Mouse (Mus musculus) adrenal gland, postnatal 36 days (tissue): Measurements from ENCODE around the gene Gm14443. TPM values are rescaled to one million over a fixed set of nuclear protein-coding genes. Genes with fewer than 3 reads are reported as not detected.
"Not testable (repeated sequence)": the region's sequence is repeated elsewhere in the genome, so short reads cannot be mapped to it uniquely, and the experiment has no call there.

ENCODE experiments used
- DNase-seq, 2 experiments: peaks; one replicate each; pipeline ENCODE4 v3.0.0; 2021; ENCODE audit warnings: mixed read lengths in 1 of 2
- long read RNA-seq, 2 experiments: library from polyadenylated mRNA; stranded (forward); transcript quantifications; one replicate each; pipeline ENCODE4 v2.0.0; 2021; ENCODE audit warnings: borderline sequencing depth in 2 of 2
- total RNA-seq, 2 experiments: library from RNA; stranded (reverse); gene quantifications; 2 replicates each; pipeline ENCODE4 v1.2.3; 2021

Gm14443 gene
- total RNA-seq: 1 to 10 TPM; 1.7 to 2.3 TPM
- long read RNA-seq, experiment 1: 0 reads
- long read RNA-seq, experiment 2: 0 reads

- DNase-seq: peak in 1 of 2 experiments; percentile 5
These were observed at the start of gene Gm14443 for GRCm38 (mm10) chr2:175175401-175176180. Gene Gm14443 (minus strand): TSS chr2:175175871.

GRCm38 (mm10) chr2:175206732-175207131 lies 31.1 kb upstream of the Gm14443 start, which contains the start of gene Gm14391:
Gene Gm14391 (minus strand): TSS chr2:175206917.
- DNase-seq: not testable (repeated sequence)

- DNase-seq: not testable (repeated sequence)
These were observed 3.3 kb upstream of the Gm14443 start for GRCm38 (mm10) chr2:175179008-175179407.

DNA sequence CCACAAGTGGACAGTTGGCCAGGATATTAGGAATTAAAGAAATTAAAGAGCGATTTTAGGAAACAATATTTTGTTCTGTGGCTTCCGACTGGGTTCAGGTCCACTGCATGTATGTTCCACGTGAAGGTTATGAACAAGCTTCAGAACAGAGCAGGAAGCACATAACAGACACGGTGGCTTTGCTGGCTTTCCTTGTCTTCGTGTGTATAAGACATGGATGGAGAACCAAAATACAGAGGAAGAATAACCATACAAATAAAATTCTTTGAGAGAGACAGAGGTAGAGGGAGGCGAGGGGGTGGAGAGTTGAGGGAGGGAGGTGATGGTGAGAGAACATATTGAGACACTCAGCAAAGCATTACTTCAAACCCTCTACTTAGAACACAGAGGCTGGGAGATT lies 641 bp upstream of the Gm14443 start:
- DNase-seq: no peak

DNA sequence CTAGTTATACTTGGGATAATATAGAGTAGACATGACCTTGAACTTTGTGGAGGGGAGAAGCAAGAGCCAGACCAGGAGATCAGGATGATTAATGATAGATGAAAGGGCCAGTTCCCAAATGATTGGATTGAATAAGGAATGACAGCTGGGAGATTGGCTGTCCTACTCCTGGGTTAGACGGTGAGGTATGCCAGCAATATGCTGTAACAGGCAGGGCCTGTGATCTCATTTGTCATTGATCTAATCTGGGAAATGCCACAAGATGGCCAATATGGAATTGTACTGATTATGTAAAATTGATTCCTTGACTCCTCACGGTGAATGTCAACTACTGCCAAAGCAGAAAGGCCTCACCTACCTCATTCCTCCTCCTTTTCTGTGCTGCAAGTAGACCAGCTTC lies 1.6 kb downstream of the Gm14443 start:
- DNase-seq: not testable (repeated sequence)

DNA sequence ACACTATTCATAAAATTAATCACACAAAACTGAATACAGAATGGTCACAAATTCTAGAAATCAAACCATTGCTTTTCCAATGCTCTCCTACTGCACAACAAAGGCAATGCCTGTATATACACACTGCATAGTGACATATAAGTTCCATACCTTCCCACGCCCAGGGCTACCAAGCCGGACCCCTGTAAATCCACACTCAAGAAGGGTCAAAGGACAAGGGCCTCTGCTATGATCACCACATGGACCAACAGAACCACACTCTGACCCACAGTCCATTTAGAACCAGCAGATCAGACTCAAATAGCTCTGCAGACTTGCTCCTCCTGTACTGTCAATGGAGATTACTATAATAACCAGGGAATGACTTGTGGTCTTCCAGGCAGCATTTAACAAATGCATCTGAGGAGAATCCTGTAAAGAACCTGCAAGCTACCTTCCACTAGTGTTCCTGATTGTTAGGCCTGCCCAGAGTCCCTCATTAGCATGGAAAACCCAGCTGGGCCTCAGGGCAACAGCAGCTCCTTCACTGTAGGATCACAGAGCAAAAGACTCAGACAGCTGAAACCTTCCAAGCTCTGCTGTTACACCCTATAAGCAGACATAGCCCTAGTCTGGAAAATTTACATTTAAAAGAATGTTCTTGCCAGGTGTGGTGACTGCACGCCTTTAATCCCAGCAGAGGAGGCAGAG lies 2.6 kb downstream of the Gm14443 start:
- DNase-seq: not testable (repeated sequence)

DNA sequence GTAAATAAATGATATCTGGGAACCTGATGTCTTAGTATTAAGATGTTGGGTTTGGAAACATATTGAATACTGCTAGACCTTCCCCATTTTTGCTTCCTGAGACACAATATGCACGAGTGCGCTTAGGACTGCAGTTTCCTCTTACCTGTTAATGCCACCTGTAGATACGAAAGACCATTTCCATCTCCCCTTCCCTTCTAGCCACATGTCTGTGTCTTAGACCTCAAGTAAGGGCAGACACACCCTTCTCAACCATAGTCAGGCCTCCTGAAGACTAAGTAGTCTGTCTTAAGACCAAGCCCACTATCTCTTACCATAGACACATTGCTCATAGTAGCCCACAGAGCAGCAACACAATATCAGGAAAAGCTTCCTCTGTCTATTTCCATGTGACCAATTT lies 3.5 kb downstream of the Gm14443 start:
- no peak for DNase-seq

GRCm38 (mm10) chr2:175166870-175167269 lies 8.8 kb downstream of the Gm14443 start:
- DNase-seq: not testable (repeated sequence)

DNA sequence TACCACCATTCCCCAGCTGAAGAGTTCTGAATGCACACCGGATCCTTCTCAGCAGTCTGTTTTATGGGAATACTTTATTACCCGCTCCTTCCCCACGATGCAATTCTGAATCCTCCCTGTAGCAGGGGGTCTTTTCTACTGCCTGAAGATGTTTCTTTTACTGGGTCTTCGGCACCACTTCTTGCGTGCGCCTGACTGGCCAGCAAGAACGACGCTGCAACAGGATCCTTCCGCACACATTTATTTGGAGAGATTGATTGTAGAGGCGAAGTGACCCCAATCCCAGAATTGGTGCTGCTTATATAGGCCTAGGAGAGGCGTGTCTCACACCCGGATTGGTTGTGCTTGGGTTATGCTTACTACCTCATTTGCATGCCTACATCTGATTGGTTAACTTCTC lies 10.6 kb downstream of the Gm14443 start:
- not testable (repeated sequence) for DNase-seq

DNA sequence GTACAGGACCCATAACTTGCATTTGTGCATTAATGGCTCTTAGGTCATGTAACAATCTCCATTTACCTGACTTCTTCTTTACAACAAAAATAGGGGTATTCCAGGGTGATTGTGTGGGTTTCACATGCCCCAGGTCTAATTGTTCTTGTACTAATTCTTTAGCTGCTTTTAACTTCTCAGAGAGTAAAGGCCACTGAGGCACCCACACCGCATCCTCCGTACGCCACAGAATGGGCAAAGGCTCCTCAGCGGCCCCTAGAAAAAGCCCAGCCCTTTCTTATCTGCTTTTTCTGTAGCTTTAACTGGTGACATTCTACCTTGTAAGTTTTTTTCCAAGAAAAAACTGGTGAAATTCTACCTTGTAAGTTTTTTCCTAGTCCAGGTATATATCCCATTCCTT lies 14.2 kb downstream of the Gm14443 start:
- not testable (repeated sequence) for DNase-seq

DNA sequence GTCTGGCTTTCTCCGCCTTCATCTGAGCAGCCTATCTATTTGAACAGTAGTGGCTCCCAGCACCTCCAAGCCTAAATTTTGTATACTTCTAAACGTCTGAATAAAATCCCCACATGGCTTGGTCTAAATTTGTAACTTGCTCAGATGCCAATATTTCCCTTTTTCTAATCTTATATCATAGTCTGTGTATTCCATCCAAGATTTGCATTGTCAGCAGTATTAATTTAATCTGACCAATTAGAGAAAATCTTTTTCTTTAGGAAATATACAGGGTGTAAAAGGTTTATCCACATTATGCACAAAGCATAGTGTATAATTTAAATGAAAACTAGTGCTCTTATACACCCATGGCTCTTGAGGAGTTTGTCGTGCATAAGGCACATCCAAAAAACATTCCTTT lies 17.0 kb downstream of the Gm14443 start:
- DNase-seq: no peak

- no peak for DNase-seq
These were observed 19.0 kb downstream of the Gm14443 start for GRCm38 (mm10) chr2:175156696-175157095.

GRCm38 (mm10) chr2:175141993-175142295 lies 33.7 kb downstream of the Gm14443 start, which contains the start of gene Gm14399:
Gene Gm14399 (minus strand): TSS chr2:175142012.
- not testable (repeated sequence) for DNase-seq

- DNase-seq: peak; percentile 35 to 54
These were observed 34.3 kb downstream of the Gm14443 start for GRCm38 (mm10) chr2:175141118-175141992.

DNA sequence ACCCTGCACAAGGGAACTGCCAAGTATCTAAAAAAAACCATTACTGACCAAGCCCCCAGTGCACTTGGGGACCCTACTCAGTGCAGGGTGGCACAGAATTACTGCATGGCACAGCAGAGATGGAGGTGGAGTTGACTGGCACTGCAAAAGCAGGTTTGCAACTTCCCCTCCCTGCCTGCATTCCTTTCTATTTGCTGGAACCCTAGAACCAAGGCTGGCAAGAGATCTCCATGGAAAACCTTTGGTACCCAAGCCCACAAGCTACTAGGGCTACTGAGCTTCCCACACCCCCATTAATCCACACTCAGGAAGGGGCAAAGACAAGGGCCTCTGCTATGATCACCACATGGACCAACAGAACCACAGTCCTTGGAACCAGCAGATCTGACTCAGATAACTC lies 35.0 kb downstream of the Gm14443 start:
- DNase-seq: not testable (repeated sequence)

Other genes with a start within 250 kb of the Gm14443 start
- gene Gm14444, start 165.6 kb downstream of the Gm14443 start, total RNA-seq: under 1 TPM; 0.40 to 0.46 TPM
- gene Gm14393, start 108.1 kb downstream of the Gm14443 start, total RNA-seq: 1 to 10 TPM; 1.4 to 1.6 TPM
- 10 to 100 TPM; 13.8 to 23.0 TPM for gene Gm14399, start 33.9 kb downstream of the Gm14443 start, total RNA-seq
- 10 to 100 TPM; 49.1 to 69.6 TPM for gene Gm14391, start 31.0 kb upstream of the Gm14443 start, total RNA-seq
- 10 to 100 TPM; 11.9 to 15.7 TPM for gene Gm14440, start 99.3 kb upstream of the Gm14443 start, total RNA-seq
- gene Gm4631, start 162.3 kb upstream of the Gm14443 start, total RNA-seq: 10 to 100 TPM; 34.2 to 48.6 TPM
- 1 to 10 TPM; 6.5 to 7.6 TPM for gene Zfp968, start 196.6 kb upstream of the Gm14443 start, total RNA-seq